In the genomic region with DNA sequence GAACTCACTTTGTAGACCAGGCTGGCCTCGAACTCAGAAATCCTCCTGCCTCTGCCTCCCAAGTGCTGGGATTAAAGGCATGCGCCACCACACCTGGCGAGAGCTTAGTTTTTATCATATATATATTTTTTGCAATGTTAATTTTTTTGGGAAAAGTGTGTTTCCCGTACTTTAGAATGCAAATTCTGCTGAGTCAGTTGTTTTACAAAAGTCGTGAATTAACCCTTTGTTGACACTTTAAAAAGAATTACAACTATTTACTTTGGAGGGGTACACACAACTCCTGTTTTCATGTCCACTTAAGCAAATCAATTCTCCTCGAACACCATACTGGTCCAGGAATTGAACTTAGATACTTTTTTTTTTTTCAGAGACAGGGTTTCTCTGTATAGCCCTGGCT, we compare ENCODE assay signal across 10 mouse cellular contexts. TPM values are rescaled to one million over a fixed set of nuclear protein-coding genes. Genes with fewer than 3 reads are reported as not detected.
DNase-seq lines count a peak whose midpoint lies in the region; ATAC-seq and TF ChIP-seq lines count a peak whose summit lies in the region.
"Had no signal": no experiment of that assay in that cellular context is flagged by ENCODE, and none has a peak within 500 bp of the region (broad histone marks: within the 10 kb centered on the region; RNA-seq: fewer than 3 reads in every experiment).

No protein-coding gene starts in this region.

- no peak for DNase-seq in kidney, postnatal 10 days
- no peak for DNase-seq in hindbrain, postnatal 0 days (ENCODE audit: low spot score)
- DNase-seq in thymus, adult 2 months: no peak
- DNase-seq in lung, postnatal 4 days: no peak
- DNase-seq: layer of hippocampus, adult 9-11 months; spleen, adult 18-20 months had no signal

- WGBS in kidney, embryonic 14.5 days: 57% methylated on average over 6 of the region's 6 CpGs
- 59% methylated on average over 6 of the region's 6 CpGs for WGBS in hindbrain, postnatal 0 days
- WGBS in midbrain, embryonic 15.5 days: 67% methylated on average over 6 of the region's 6 CpGs
- 48% methylated on average over 6 of the region's 6 CpGs for WGBS in thymus, adult 2 months

- no peak for TF ChIP-seq POLR2A in thymus, adult 2 months (IDR thresholded peaks at IDR 0.05; ENCODE audit: control insufficient read depth, extremely low read depth, insufficient read depth, low read length, poor library complexity)

- no peaks in the 10 kb centered on the region for H3K27me3 ChIP-seq in kidney, embryonic 14.5 days (ENCODE audit: control insufficient read depth, insufficient read depth, low read length)
- H3K27me3 ChIP-seq in hindbrain, postnatal 0 days (ENCODE audit: insufficient read depth, low read length): no peaks in the 10 kb centered on the region
- H3K27me3 ChIP-seq in midbrain, embryonic 15.5 days (replicated peaks): no peaks in the 10 kb centered on the region
- no peaks in the 10 kb centered on the region for H3K27me3 ChIP-seq in thymus, adult 2 months (ENCODE audit: control insufficient read depth, insufficient read depth, low read length)

- no peak for ATAC-seq in kidney, embryonic 14.5 days (ENCODE audit: low FRiP score, low TSS enrichment)
- ATAC-seq in hindbrain, postnatal 0 days: no peak
- ATAC-seq in midbrain, embryonic 15.5 days (replicated peaks): no peak
- ATAC-seq in activated CD4-positive, CD25-positive, alpha-beta regulatory T cell, adult 4 months: no peak

- 0 out of 2 replicates have a peak overlapping the region, but pooled peaks have one; percentile 95 for H3K27ac ChIP-seq in kidney, embryonic 14.5 days (ENCODE audit: low read depth, low read length)
- no peak overlapping the region for H3K27ac ChIP-seq in brown adipose tissue, adult 24 weeks (replicated peaks; ENCODE audit: low read depth, low read length)
- no peak overlapping the region for H3K27ac ChIP-seq in hindbrain, postnatal 0 days
- H3K27ac ChIP-seq in midbrain, embryonic 15.5 days: no peak overlapping the region
- H3K27ac ChIP-seq in thymus, adult 2 months (ENCODE audit: control insufficient read depth, insufficient read depth, low read length): no peak overlapping the region

- TF ChIP-seq CTCF in hindbrain, postnatal 0 days (IDR thresholded peaks at IDR 0.05; ENCODE audit: low read depth): no peak
- no peak for TF ChIP-seq CTCF in thymus, adult 2 months (IDR thresholded peaks at IDR 0.05; ENCODE audit: borderline replicate concordance, control insufficient read depth, extremely low read depth, insufficient read depth, low read length, poor library complexity)

- peaks cover 34% of the 10 kb centered on the region for H3K36me3 ChIP-seq in kidney, embryonic 14.5 days (ENCODE audit: control insufficient read depth, insufficient read depth, low read length)
- H3K36me3 ChIP-seq in hindbrain, postnatal 0 days (ENCODE audit: insufficient read depth, low read length): peaks cover 4% of the 10 kb centered on the region; the same call in 1 of the 2 replicates
- peaks cover 5% of the 10 kb centered on the region; the same call in 1 of the 2 replicates for H3K36me3 ChIP-seq in midbrain, embryonic 15.5 days (replicated peaks)
- peaks cover 13% of the 10 kb centered on the region for H3K36me3 ChIP-seq in thymus, adult 2 months (ENCODE audit: control insufficient read depth, insufficient read depth, low read length)

- no peaks in the 10 kb centered on the region for H3K9me3 ChIP-seq in kidney, embryonic 14.5 days (ENCODE audit: control insufficient read depth, low read length)
- H3K9me3 ChIP-seq in hindbrain, postnatal 0 days (ENCODE audit: low read length): no peaks in the 10 kb centered on the region
- H3K9me3 ChIP-seq in midbrain, embryonic 15.5 days: no peaks in the 10 kb centered on the region

- peak overlapping the region; percentile 94 for H3K4me3 ChIP-seq in kidney, embryonic 14.5 days (ENCODE audit: low read length)
- H3K4me3 ChIP-seq in brown adipose tissue, adult 24 weeks (ENCODE audit: insufficient read depth, low read depth, low read length): 0 out of 2 replicates have a peak overlapping the region, but pooled peaks have one; percentile 83
- peak overlapping the region; percentile 92 for H3K4me3 ChIP-seq in hindbrain, postnatal 0 days (ENCODE audit: low read length)
- H3K4me3 ChIP-seq in midbrain, embryonic 15.5 days: peak overlapping the region; percentile 66
- H3K4me3 ChIP-seq in thymus, adult 2 months (ENCODE audit: control insufficient read depth, insufficient read depth, low read length): no peak overlapping the region

- H3K4me1 ChIP-seq in kidney, embryonic 14.5 days (ENCODE audit: control insufficient read depth, insufficient read depth, low read length): peaks cover 22% of the 10 kb centered on the region
- H3K4me1 ChIP-seq in brown adipose tissue, adult 24 weeks (ENCODE audit: control insufficient read depth, insufficient read depth, insufficient read length, low read length): no peaks in the 10 kb centered on the region
- peaks cover 22% of the 10 kb centered on the region for H3K4me1 ChIP-seq in hindbrain, postnatal 0 days (ENCODE audit: insufficient read depth, low read length)
- H3K4me1 ChIP-seq in midbrain, embryonic 15.5 days: peaks cover 35% of the 10 kb centered on the region
- H3K4me1 ChIP-seq in thymus, adult 2 months (replicated peaks; ENCODE audit: control insufficient read depth, insufficient read depth, low read length): no peaks in the 10 kb centered on the region

- peak overlapping the region; percentile 57 for H3K4me2 ChIP-seq in kidney, embryonic 14.5 days (replicated peaks; ENCODE audit: low read depth, low read length)
- H3K4me2 ChIP-seq in hindbrain, postnatal 0 days (ENCODE audit: low read depth, low read length): peak overlapping the region; percentile 86
- peak overlapping the region; percentile 61 for H3K4me2 ChIP-seq in midbrain, embryonic 15.5 days

- H3K9ac ChIP-seq in kidney, embryonic 14.5 days (ENCODE audit: low read depth, low read length): peak overlapping the region; percentile 95
- no peak overlapping the region; the same call in 1 of the 2 replicates for H3K9ac ChIP-seq in hindbrain, postnatal 0 days (replicated peaks; ENCODE audit: low read length)
- H3K9ac ChIP-seq in midbrain, embryonic 15.5 days: no peak overlapping the region; the same call in 1 of the 2 replicates

RNA-seq across cellular contexts. Expression of gene Dhx30, which starts 15.3 kb away (rescaled TPM):
- polyA plus RNA-seq in kidney, embryonic 14.5 days (2014; fragmentation: Nextera tagmentation; extraction: Ambion mirVana): 122 and 142 TPM in 2 replicates
- 32.4 and 35.7 TPM in 2 replicates for polyA plus RNA-seq in brown adipose tissue, adult 24 weeks (2012; ENCODE audit: insufficient read depth, insufficient read length, missing spikeins)
- 133 and 211 TPM in 2 replicates for total RNA-seq in hindbrain, postnatal 0 days (2014; rRNA removed)
- 125 and 136 TPM in 2 replicates for polyA plus RNA-seq in hindbrain, postnatal 0 days (2015; fragmentation: Nextera tagmentation; extraction: Ambion mirVana)
- polyA plus RNA-seq in midbrain, embryonic 15.5 days (2015; fragmentation: Nextera tagmentation; extraction: Ambion mirVana): 182 and 199 TPM in 2 replicates
- polyA plus RNA-seq in activated CD4-positive, CD25-positive, alpha-beta regulatory T cell, adult 4 months (2017; shearing (Covaris generic)): 10 to 100 TPM; 74.5 to 77.7 TPM
- polyA plus RNA-seq in thymus, adult 2 months (2012; rRNA removed): 159 and 162 TPM in 2 replicates

RNA-seq across cellular contexts. Expression of gene Smarcc1, which starts 15.4 kb away (rescaled TPM):
- 99.3 and 198 TPM in 2 replicates for polyA plus RNA-seq in kidney, embryonic 14.5 days (2014; fragmentation: Nextera tagmentation; extraction: Ambion mirVana)
- polyA plus RNA-seq in brown adipose tissue, adult 24 weeks (2012; ENCODE audit: insufficient read depth, insufficient read length, missing spikeins): 11.5 and 18.0 TPM in 2 replicates
- 26.2 and 32.0 TPM in 2 replicates for total RNA-seq in hindbrain, postnatal 0 days (2014; rRNA removed)
- polyA plus RNA-seq in hindbrain, postnatal 0 days (2015; fragmentation: Nextera tagmentation; extraction: Ambion mirVana): 58.0 and 59.5 TPM in 2 replicates
- 110 and 112 TPM in 2 replicates for polyA plus RNA-seq in midbrain, embryonic 15.5 days (2015; fragmentation: Nextera tagmentation; extraction: Ambion mirVana)
- 10 to 100 TPM; 30.7 to 34.5 TPM for polyA plus RNA-seq in activated CD4-positive, CD25-positive, alpha-beta regulatory T cell, adult 4 months (2017; shearing (Covaris generic))
- 43.8 and 62.1 TPM in 2 replicates for polyA plus RNA-seq in thymus, adult 2 months (2012; rRNA removed)
